Mouse (Mus musculus) large intestine, adult 2 months (tissue): ENCODE results near the gene Arhgap24. TPM values are rescaled to one million over a fixed set of nuclear protein-coding genes. Genes with fewer than 3 reads are reported as not detected.

Experiments
- DNase-seq: peaks from one replicate; pipeline ENCODE4 v3.0.0-alpha.2; 2012; ENCODE audit warnings: low read depth, low spot score
- WGBS: fragments of 180-500 bp; shearing (Covaris S2); methylation state at CpG from one replicate; pipeline ENCODE4 v1.1.7; 2018; 5-methylcytosine and 5-hydroxymethylcytosine counted together
- polyA plus RNA-seq: library from polyadenylated mRNA; depleted of rRNA; stranded (reverse); fragments of >200 nt; gene quantifications from 2 replicates; pipeline ENCODE4 v1.2.3, GENCODE M21; 2012; rRNA removed

The Arhgap24 gene
- 3.4 and 4.1 TPM in 2 replicates for polyA plus RNA-seq

GRCm38 (mm10) chr5:102481215-102482211 lies at the start of gene Arhgap24:
TSS of gene Arhgap24 (plus strand) at chr5:102481391.
- 2% methylated on average over 44 of the region's 44 CpGs for WGBS
- DNase-seq = no peak

- DNase-seq = no peak
- 42% methylated on average over 4 of the region's 4 CpGs for WGBS
These were observed 47.0 kb upstream of the Arhgap24 start for GRCm38 (mm10) chr5:102434182-102434581.

GRCm38 (mm10) chr5:102436581-102436980 lies 44.6 kb upstream of the Arhgap24 start:
- DNase-seq = no peak
- WGBS = 72% methylated on average over 8 of the region's 8 CpGs

- no peak for DNase-seq
- WGBS = 54% methylated on average over 9 of the region's 9 CpGs
These were observed 41.9 kb upstream of the Arhgap24 start for GRCm38 (mm10) chr5:102439119-102439877.

- WGBS = 92% methylated on average over 9 of the region's 9 CpGs
- DNase-seq = no peak
These were observed 33.8 kb upstream of the Arhgap24 start for GRCm38 (mm10) chr5:102447436-102447835.

- DNase-seq = no peak
- WGBS = 73% methylated on average over 2 of the region's 2 CpGs
These were observed 30.3 kb upstream of the Arhgap24 start for GRCm38 (mm10) chr5:102450897-102451296.

- WGBS = 74% methylated on average over 7 of the region's 7 CpGs
- DNase-seq = no peak
These were observed 29.0 kb upstream of the Arhgap24 start for GRCm38 (mm10) chr5:102452079-102452797.

- WGBS = 50% methylated on average over 2 of the region's 2 CpGs
- DNase-seq = no peak
These were observed 27.9 kb upstream of the Arhgap24 start for GRCm38 (mm10) chr5:102453324-102453723.

- 21% methylated on average over 2 of the region's 2 CpGs for WGBS
These were observed 25.9 kb upstream of the Arhgap24 start for GRCm38 (mm10) chr5:102455247-102455646.

GRCm38 (mm10) chr5:102460452-102461197 lies 20.6 kb upstream of the Arhgap24 start:
- WGBS = 44% methylated on average over 12 of the region's 12 CpGs
- DNase-seq = no peak

More at GRCm38 (mm10) chr5:102455247-102455646, 25.9 kb upstream of the Arhgap24 start:
- DNase-seq = no peak

GRCm38 (mm10) chr5:102462948-102463347 lies 18.2 kb upstream of the Arhgap24 start:
- DNase-seq = no peak
- WGBS = 83% methylated on average over 3 of the region's 3 CpGs

GRCm38 (mm10) chr5:102465372-102465771 lies 15.8 kb upstream of the Arhgap24 start:
- 35% methylated on average over 2 of the region's 2 CpGs for WGBS
- no peak for DNase-seq

GRCm38 (mm10) chr5:102468292-102468691 lies 12.9 kb upstream of the Arhgap24 start:
- WGBS = 75% methylated on average over 3 of the region's 3 CpGs

GRCm38 (mm10) chr5:102470284-102470683 lies 10.9 kb upstream of the Arhgap24 start:
- no peak for DNase-seq
- 93% methylated on average over 2 of the region's 2 CpGs for whole genome bisulfite sequencing

More at GRCm38 (mm10) chr5:102468292-102468691, 12.9 kb upstream of the Arhgap24 start:
- no peak for DNase-seq

- 18% methylated on average over 2 of the region's 2 CpGs for WGBS
- no peak for DNase-seq
These were observed 3.1 kb upstream of the Arhgap24 start for GRCm38 (mm10) chr5:102478076-102478475.

GRCm38 (mm10) chr5:102483285-102483975 lies 2.2 kb downstream of the Arhgap24 start:
- WGBS = 21% methylated on average over 10 of the region's 10 CpGs
- no peak for DNase-seq

GRCm38 (mm10) chr5:102491554-102491953 lies 10.4 kb downstream of the Arhgap24 start:
- 83% methylated on average over 5 of the region's 5 CpGs for WGBS
- DNase-seq = no peak

GRCm38 (mm10) chr5:102492152-102492551 lies 11.0 kb downstream of the Arhgap24 start:
- 87% methylated on average over 9 of the region's 9 CpGs for whole genome bisulfite sequencing
- DNase-seq = no peak
